Mouse (Mus musculus) NIH3T3 (cell line): ENCODE results near the gene Sufu.

ENCODE experiments used
- DNase-seq: peaks from one replicate; pipeline ENCODE4 v3.0.0-alpha.2; 2012; ENCODE audit warnings: low read depth

Sufu gene

GRCm38 (mm10) chr19:46394712-46395108 lies 2.0 kb upstream of the Sufu start:
- DNase-seq = no peak

- peak; percentile 100 for DNase-seq
Measured at GRCm38 (mm10) chr19:46395109-46396009, 1.3 kb upstream of the Sufu start, which contains the start of gene Actr1a. Gene Actr1a (minus strand): TSS chr19:46395748.

- DNase-seq = no peak
Measured at GRCm38 (mm10) chr19:46396109-46396508, 587 bp upstream of the Sufu start.

DNA sequence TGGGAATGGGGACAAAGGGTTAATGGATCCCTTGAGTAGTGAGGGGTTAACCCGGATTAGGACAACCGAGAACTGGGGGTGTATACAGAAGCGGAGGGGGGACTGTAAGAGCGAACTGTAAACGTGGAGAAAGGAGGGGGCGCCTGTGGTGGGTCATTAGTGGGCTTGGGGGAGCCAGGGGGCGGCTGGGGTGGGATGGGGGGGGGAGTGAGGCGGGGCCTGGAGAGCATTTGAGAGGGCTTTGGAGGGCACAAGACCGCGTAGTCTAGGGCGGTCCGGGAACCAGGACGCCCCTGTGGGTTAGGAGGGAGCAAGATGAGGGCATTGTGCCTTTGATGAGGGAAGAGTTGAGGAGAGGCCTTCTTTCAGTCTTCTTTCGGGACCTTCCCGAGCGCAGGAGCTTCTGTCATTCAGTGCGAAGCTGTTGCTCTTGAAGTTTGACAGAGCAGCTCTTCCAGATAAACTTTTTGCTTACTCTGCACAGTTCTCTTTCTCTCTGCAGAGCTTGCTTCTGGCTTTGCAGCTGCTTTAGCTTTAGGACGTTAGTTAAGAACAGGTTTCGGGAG lies 823 bp downstream of the Sufu start:
- peak; percentile 54 for DNase-seq

- no peak for DNase-seq
Measured at GRCm38 (mm10) chr19:46398401-46398800, 1.7 kb downstream of the Sufu start.

DNA sequence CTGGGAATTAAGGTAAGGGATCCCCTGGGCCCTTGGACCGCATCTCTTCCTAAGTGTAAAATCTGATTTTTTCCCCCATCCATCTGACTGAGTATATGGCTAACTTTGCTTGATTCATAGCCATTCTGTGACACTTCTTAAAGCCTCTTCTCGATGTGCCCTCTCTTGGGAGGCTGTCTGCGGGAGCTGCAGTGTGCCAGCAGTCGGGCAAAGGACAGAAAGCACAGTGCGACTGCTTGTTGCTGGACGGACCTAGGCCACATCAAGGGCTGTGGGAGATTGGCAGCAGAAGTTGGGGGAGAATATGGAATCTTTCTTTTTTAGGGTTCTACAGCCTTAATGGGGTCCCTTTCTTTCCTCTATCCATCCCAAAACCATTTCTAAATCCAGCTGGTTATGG lies 2.7 kb downstream of the Sufu start:
- DNase-seq = no peak

- DNase-seq = no peak
Measured at GRCm38 (mm10) chr19:46399886-46400285, 3.2 kb downstream of the Sufu start.

GRCm38 (mm10) chr19:46400558-46400957 lies 3.9 kb downstream of the Sufu start:
- DNase-seq = no peak

DNA sequence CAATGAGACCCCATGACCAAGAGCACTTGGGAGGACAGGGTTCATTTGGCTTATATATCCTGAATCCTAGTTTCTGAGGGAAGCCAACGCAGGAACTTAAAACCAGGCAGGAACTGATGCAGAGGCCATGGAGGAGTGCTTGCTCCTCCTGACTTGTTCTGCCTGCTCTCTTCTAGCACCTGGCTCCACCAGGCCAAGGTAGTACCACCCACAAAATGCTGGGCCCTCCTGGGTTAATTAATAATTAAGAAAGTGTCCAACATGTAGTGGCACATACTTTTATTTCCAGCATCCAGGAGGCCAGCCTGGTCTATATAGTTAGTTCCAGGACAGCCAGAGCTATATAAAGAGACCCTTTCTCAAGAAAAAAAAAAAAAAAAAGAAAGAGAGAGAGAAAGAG lies 7.3 kb downstream of the Sufu start:
- DNase-seq = no peak

DNA sequence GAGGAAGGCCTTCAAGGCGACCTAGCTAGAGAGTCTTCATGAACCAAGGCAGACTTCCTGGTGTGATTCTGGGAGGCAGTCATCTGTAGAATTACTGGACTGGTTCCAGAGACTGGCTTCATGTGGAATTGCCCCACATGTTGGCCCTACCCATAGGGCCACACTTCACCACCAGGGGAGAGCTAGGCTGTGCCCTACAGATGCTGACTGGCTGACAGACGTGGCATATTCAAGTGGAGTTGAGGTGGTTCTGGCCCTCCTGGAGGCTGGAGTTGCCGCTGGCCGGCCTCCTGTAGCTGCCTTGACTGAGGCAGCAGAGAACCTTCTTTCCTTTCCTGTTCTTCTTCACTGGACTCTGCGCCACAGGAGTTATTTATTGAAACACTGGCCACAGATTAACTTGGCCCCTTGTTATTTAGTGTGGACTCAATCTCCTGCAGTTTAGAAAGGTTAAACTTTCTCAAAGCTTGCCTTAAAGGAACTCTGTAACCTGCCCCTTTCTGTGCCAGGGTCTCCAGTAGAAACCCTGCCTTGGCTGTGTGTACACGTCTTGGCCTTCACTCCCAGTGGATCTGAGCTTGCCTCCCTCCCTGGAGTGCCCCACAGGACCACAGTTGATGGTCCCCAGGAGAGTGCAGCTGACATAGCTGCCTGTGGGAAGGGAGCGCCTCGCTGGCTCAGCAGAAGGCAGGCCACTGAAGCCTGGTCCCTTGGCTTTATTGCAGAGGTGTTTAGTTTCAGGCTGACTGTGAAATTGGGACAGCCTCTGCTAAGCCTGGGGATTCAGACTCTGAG lies 10.1 kb downstream of the Sufu start:
- DNase-seq = no peak

GRCm38 (mm10) chr19:46409506-46409905 lies 12.8 kb downstream of the Sufu start:
- DNase-seq = no peak

GRCm38 (mm10) chr19:46412056-46412805 lies 15.5 kb downstream of the Sufu start:
- peak; percentile 51 for DNase-seq

DNA sequence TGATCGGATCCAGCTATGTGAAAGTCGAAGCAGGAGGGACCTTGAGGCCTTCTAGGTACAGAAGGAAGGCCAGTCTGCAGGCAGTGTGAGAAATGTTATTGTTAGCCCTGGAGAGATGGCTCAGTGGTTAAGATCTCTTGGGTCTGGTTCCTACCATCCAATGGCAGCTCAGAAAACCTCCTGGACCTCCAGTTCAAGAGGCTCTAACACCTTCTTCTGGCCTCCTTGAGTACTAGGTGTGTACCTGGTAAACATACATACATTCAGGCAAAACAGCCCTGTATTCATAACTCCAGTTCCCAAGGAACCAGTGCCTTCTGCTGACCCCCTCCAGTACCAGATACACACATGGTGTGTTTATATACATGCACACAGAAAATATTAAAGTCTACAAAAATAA lies 17.3 kb downstream of the Sufu start:
- DNase-seq = no peak

DNA sequence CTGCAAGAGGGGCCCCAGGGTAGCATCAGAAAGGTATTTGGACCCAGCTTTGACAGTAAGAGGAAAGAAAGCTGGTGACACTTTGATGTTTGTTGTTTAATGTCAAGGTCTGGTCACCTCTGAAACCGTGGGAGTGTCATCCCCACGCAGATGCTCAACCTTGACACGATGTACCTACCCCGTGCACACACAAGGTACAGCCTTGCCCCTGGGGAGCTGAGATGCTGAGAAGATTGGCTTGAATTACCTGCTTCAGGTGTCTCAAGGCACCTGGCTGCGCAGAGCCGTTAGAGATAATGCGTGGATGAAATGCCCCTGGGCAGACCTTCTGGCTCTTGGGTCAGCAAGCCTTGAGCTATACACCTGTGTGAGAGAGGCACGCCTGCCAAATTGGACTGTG lies 17.8 kb downstream of the Sufu start:
- DNase-seq = no peak

DNA sequence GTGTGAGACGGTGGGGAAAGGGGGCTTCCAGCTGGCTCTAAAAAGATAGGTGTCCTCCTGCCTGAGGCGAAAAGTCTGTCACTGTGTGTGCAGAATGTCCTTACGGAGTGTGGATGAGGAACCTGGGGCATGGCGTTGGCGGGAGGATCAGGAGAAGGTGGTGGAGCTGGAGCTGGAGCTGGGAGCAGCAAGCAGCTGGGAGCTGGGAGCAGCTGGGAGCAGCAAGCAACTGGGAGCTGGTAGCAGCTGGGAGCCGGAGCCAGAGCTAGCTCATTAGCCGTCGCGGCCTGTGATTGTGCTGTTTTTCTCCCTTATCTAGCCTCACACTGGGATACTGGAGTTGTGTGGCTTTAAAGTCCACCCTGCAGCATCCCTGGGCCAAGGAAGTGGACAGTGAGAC lies 19.6 kb downstream of the Sufu start:
- DNase-seq = no peak

DNA sequence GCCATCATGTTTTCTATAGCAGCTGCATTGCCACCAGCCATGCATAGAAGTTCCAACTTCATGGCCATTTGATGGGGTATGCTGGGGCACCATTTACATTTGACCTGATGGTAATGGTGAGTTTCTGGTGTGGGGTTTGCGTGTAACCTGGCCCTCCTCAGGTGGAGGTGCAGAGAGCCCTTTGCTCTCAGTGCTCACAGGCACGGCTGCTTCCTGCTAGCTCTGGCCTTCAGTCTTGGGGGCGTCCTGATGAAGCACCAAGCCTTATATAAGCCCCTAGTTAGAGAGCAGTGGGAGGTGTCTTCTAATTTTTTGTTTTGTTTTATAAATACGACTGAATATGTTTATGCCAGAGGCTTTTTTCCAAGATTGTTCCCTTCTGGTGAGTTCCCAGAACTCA lies 21.4 kb downstream of the Sufu start:
- no peak for DNase-seq

DNA sequence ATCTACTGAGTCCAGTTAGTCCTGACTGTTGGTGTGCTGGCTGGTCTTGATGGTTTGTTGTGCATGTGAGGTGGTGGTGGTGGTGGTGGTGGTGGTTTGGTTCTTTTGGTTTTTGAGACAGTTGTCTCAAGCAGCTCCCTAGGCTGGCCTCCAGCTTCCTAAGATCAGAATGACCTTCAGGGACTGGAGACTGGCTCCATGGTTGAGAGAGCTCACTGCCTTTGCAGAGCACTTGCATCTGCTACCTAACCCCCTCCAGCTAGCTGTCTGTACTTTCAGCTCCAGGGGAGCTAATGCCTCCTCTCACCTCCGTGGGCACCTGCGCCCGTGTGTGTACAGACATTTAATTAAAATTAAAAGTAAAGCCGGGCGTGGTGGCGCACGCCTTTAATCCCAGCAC lies 23.7 kb downstream of the Sufu start:
- no peak for DNase-seq

GRCm38 (mm10) chr19:46422384-46423338 lies 26.0 kb downstream of the Sufu start:
- peak; percentile 88 for DNase-seq

DNA sequence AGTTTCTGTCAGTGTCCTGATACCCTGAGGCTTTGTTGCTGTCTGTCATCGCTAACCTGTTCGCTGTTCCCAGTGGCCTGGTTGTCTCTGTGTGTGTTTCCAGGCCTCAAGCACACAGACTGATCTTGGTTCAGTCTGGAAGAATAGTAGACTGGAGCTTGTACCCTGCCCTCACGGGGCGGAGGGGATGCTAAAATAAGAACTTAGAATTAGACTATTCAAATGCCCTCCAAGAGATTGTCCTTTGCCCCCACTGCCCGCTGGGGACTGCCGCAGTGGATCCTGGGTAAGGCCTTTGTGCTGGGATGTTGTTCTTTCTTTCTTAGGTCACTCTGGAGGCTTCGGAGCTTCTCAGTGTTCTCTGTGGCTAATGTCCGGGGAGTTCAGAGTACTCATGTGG lies 28.6 kb downstream of the Sufu start:
- DNase-seq = no peak

- DNase-seq = no peak
Measured at GRCm38 (mm10) chr19:46426488-46426887, 29.8 kb downstream of the Sufu start.

DNA sequence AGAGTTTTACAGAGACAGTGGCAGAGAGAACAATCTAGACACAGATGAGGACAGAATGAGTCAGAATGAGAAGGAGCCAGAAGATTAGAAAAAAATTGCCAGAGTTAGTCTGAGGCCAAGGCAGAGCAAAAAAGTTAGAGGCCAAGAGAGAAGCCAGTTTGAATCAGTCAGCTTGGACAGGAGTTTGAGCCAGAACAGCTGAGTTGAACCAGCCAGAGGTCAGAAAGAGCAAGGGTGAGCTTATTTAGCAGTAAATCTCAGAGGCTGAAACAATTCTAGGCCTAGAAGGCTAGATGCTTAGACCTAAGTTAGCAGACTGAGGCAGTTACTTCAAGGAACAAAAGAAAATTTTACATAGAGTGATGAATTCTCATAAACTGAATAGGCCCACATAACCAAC lies 32.6 kb downstream of the Sufu start:
- DNase-seq = no peak
